Mouse (Mus musculus) heart, embryonic 16.5 days (tissue): ENCODE results near the gene Cbfa2t2. TPM values are rescaled to one million over a fixed set of nuclear protein-coding genes. Genes with fewer than 3 reads are reported as not detected.

ENCODE experiments used
- ATAC-seq: fragments of 200-750 bp; cut with Nextera tagmentation; replicated peaks from 2 replicates; pipeline ENCODE4 v1.8.0; 2017; ENCODE audit warnings: moderate number of reproducible peaks; ENCODE audit not compliant: insufficient read depth, low FRiP score; ENCODE audit errors: extremely low read depth
- H3K27ac ChIP-seq: fragments of 300-500 bp; sonication (generic); 2 replicates; pipeline ENCODE4 v1.5.1; 2014; ENCODE audit warnings: mild to moderate bottlenecking, low read length, control low read depth, moderate library complexity
- H3K27me3 ChIP-seq: fragments of 300-500 bp; sonication (generic); 2 replicates; pipeline ENCODE4 v1.6.1; 2014; ENCODE audit warnings: low read length, mixed read lengths; ENCODE audit not compliant: control insufficient read depth, insufficient read depth
- H3K36me3 ChIP-seq: fragments of 300-500 bp; sonication (generic); 2 replicates; pipeline ENCODE4 v1.6.1; 2014; ENCODE audit not compliant: control insufficient read depth, insufficient read depth
- H3K4me1 ChIP-seq: fragments of 300-500 bp; sonication (generic); 2 replicates; pipeline ENCODE4 v1.6.1; 2014; ENCODE audit warnings: low read length, mixed read lengths; ENCODE audit not compliant: control insufficient read depth, insufficient read depth
- H3K4me2 ChIP-seq: fragments of 300-500 bp; sonication (generic); 2 replicates; pipeline ENCODE4 v1.6.1; 2014; ENCODE audit warnings: low read depth, mild to moderate bottlenecking, control low read depth, low read length
- H3K4me3 ChIP-seq: fragments of 300-500 bp; sonication (generic); 2 replicates; pipeline ENCODE4 v1.5.1; 2014; ENCODE audit warnings: mild to moderate bottlenecking, control low read depth, low read length
- H3K9ac ChIP-seq: fragments of 300-500 bp; sonication (generic); 2 replicates; pipeline ENCODE4 v1.6.1; 2014; ENCODE audit warnings: low read length, control low read depth
- H3K9me3 ChIP-seq: fragments of 300-500 bp; sonication (generic); replicated peaks from 2 replicates; pipeline ENCODE4 v1.6.1; 2016; ENCODE audit warnings: low read length; ENCODE audit not compliant: control insufficient read depth
- WGBS: fragments of 180-500 bp; shearing (Covaris S2); extraction: QIAGEN DNeasy Blood & Tissue Kit; methylation state at CpG from one replicate; pipeline ENCODE4 v1.1.7; 2014; 5-methylcytosine and 5-hydroxymethylcytosine counted together
- polyA plus RNA-seq: library from polyadenylated mRNA; unstranded; fragments of >200 nt; fragmentation: Nextera tagmentation; extraction: Ambion mirVana; gene quantifications from 2 replicates; pipeline ENCODE4 v1.2.1, GENCODE M21; 2015

Gene Cbfa2t2
- polyA plus RNA-seq, 1 experiment from 2014 or later = 29.7 TPM

DNA sequence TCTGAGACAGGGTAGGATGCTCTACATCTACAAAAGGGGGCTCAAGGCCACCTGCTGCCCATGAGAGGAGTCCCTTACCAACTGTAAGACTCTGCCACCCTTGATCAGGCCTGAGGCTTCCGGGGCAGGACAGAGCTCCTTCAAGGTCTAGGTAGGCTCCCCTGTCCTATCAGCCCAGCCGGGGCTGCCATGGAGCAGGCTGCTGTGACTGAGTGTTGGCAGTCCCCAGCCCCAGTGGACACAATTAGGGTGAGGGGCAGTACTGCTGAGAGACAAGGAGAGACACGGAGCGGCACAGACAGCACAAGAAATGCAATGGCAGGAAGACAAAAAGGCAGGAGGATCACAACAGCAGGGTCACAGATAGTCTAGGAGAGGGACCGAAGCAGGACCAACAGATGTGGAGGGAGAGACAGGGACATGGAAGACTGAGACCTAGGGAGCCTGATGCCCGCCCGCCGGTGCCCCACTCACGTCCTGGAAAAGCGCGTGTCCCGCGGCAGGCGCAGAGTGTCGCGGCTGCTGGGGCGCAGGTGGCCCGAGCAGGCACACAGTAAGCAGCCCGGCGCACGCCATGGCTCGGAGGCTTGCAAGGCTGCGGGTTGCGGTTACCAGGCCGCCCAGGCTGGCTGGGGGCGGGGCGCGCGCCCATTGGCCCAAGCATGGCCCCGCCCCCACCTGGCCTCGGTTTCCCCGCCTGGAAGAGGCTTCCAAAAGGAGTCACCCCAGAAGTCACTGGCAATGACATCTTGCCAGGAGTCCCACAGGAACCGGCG is 122.2 kb downstream of the Cbfa2t2 start, which contains the start of gene Necab3:
Necab3 (minus strand) TSS at position 627 of the 776 bp plus-strand sequence.
- H3K4me1 ChIP-seq = peaks cover 9% of the 10 kb centered on the region; the same call in 1 of the 2 replicates
- WGBS = 4% methylated on average over 34 of the region's 34 CpGs
- ATAC-seq = peak; percentile 64

GRCm38 (mm10) chr2:154563612-154564170 is 127.4 kb downstream of the Cbfa2t2 start:
- H3K27ac ChIP-seq = no peak overlapping the region
- ATAC-seq = no peak
- no peak overlapping the region for H3K9ac ChIP-seq
- no peaks in the 10 kb centered on the region for H3K9me3 ChIP-seq
- peaks cover 9% of the 10 kb centered on the region for H3K36me3 ChIP-seq
- peaks cover 20% of the 10 kb centered on the region for H3K4me1 ChIP-seq
- no peak overlapping the region for H3K4me2 ChIP-seq
- no peak overlapping the region for H3K4me3 ChIP-seq
- no peaks in the 10 kb centered on the region for H3K27me3 ChIP-seq
- 90% methylated on average over 22 of the region's 22 CpGs for WGBS

More for the DNA sequence above, 122.2 kb downstream of the Cbfa2t2 start, which contains the start of gene Necab3:
- Histone ChIP-seq H3K27me3 (no peaks in the 10 kb centered on the region), H3K9ac (peak within 1 kb of the TSS; percentile 59), H3K4me2 (peak within 1 kb of the TSS; percentile 69), H3K27ac (0 out of 2 replicates have a peak within 1 kb of the TSS, but pooled peaks have one; percentile 21), H3K36me3 (peaks cover 9% of the 10 kb centered on the region), H3K9me3 (no peaks in the 10 kb centered on the region), H3K4me3 (peak within 1 kb of the TSS; percentile 38)

DNA sequence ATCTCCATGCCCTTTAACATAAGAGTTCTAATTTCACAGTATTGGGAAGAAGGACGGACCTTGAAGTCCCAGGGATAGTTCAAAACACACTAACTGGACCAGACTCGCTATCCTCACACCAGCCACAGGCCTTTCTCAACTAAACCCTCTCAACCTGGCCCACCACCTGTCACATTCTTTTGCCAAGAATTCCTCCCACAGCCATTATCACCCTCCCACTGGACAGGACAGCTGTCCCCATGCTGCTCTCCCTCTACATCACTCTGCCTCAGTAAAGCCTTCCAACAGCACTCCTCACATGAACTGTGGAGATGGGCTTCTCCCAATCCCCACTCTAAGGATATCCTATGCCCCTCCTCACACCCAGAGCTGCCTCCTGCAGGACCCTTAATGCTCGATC is 129.3 kb downstream of the Cbfa2t2 start:
- Histone ChIP-seq H3K9ac (no peak overlapping the region), H3K27ac (no peak overlapping the region), H3K36me3 (peaks cover 9% of the 10 kb centered on the region), H3K27me3 (no peaks in the 10 kb centered on the region), H3K4me3 (no peak overlapping the region), H3K4me1 (peaks cover 22% of the 10 kb centered on the region), H3K9me3 (no peaks in the 10 kb centered on the region), H3K4me2 (no peak overlapping the region)
- no peak for ATAC-seq
- 81% methylated on average over 3 of the region's 3 CpGs for WGBS

- Histone ChIP-seq H3K27ac (no peak overlapping the region), H3K9me3 (no peaks in the 10 kb centered on the region), H3K4me1 (peaks cover 25% of the 10 kb centered on the region), H3K36me3 (peaks cover 9% of the 10 kb centered on the region), H3K4me3 (no peak overlapping the region), H3K4me2 (no peak overlapping the region), H3K9ac (no peak overlapping the region), H3K27me3 (no peaks in the 10 kb centered on the region)
- no peak for ATAC-seq
- 63% methylated on average over 8 of the region's 8 CpGs for WGBS
Measured at GRCm38 (mm10) chr2:154566641-154567040, 130.4 kb downstream of the Cbfa2t2 start.

DNA sequence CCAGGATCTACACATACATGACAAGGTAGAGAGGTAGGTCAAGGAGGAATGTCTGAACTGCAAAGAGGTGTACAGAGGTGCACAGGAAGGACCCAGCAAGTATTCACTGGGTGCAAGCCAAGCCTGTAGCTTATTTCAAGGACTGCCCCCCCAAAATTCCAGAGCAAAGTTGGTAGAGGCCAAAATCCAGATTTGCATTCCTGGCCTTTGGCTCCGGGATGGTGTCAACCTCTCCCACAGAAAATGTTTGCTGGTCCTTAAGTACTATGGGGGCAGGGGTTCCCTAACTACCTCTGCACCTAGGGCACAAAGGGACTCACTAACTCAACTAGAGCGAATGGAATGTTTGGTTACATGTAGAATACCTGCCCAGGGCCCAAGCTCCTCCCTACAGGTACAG is 131.5 kb downstream of the Cbfa2t2 start:
- no peaks in the 10 kb centered on the region for H3K27me3 ChIP-seq
- H3K9ac ChIP-seq = 0 out of 2 replicates have a peak overlapping the region, but pooled peaks have one; percentile 79
- H3K4me3 ChIP-seq = peak overlapping the region; percentile 77
- H3K9me3 ChIP-seq = no peaks in the 10 kb centered on the region
- H3K4me2 ChIP-seq = peak overlapping the region; percentile 81
- WGBS = 64% methylated on average over 2 of the region's 2 CpGs
- peak overlapping the region; percentile 34 for H3K27ac ChIP-seq
- H3K4me1 ChIP-seq = peaks cover 25% of the 10 kb centered on the region
- H3K36me3 ChIP-seq = peaks cover 3% of the 10 kb centered on the region; the same call in 1 of the 2 replicates
- no peak for ATAC-seq

DNA sequence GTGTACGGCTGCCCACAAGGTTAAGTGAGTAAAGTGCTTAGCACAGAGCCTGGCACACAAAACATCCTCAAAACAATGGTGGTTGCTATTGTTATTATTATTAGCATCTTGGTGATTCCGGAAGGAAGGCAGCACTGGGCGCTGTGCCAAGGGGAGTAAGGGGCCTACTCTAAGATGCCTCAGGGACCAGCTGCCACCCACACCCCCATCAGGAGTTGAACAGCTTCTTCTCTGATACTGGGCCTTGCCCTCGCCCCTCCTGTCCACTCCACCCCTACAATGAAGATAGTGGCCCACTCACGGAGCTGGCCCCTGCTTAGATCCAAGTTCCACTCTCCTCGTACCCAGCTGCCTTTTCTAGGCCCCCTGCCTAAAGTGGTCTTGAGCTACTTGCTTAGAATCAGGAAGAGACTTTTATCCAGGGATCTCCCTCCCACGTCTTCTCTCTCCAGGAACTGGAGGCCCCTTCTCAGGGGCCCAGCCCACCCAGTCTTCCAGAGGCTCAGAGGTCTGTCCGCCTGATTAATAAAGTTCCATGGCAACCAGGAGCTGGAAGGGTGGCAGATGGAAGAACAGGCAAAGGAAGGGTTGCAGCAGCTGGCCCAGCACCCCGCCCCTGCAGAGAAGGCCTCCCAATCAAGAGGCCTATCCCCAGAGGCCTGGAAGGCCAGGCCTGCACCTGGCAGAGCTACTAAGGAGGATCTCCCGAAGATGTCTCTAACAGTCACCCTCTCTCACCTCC is 132.2 kb downstream of the Cbfa2t2 start:
- ATAC-seq = no peak
- 17% methylated on average over 10 of the region's 10 CpGs for WGBS
- peaks cover 25% of the 10 kb centered on the region for H3K4me1 ChIP-seq

DNA sequence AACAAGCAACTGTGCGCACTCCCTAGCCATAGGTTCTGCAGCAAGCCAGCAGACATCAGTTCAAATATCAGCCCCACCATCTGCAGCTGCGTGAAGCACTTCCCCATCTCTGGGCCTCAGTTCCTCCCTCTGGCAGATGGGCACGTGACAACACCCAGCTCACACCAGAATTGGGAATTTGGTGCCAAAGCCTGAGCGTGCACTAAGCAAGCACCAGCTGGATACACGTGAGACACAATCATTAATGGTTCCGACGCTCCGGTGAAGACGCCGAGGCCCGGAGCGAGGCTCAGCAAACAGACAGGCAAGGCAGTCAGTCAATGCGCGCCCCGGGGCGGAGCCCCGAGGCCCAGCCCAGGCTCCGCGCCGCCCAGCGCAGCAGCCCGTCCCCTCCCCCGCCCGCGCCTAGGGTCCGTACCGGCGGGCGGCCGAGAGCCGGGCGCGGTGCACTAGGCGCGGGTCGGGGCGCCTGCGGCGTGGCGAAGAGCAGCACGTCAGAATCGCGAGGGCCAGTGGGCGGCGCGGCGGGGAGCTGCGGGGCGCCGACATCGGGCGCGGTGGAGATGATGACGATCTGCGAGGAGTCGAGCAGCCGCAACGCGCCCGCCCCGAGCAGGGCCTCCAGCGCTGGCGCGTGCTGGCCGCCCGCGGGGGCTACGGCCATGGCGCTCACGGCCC is 132.9 kb downstream of the Cbfa2t2 start:
- peak overlapping the region; percentile 81 for H3K4me2 ChIP-seq
- peak overlapping the region; percentile 79 for H3K9ac ChIP-seq
- peaks cover 25% of the 10 kb centered on the region for H3K4me1 ChIP-seq
- WGBS = 1% methylated on average over 70 of the region's 70 CpGs
- peak overlapping the region; percentile 77 for H3K4me3 ChIP-seq
- H3K27me3 ChIP-seq = no peaks in the 10 kb centered on the region
- ATAC-seq = peak; percentile 80
- H3K9me3 ChIP-seq = no peaks in the 10 kb centered on the region
- peak overlapping the region; percentile 70 for H3K27ac ChIP-seq
- H3K36me3 ChIP-seq = no peaks in the 10 kb centered on the region

More for the DNA sequence above, 132.2 kb downstream of the Cbfa2t2 start:
- Histone ChIP-seq H3K27me3 (no peaks in the 10 kb centered on the region), H3K4me3 (peak overlapping the region; percentile 77), H3K27ac (peak overlapping the region; percentile 70), H3K36me3 (no peaks in the 10 kb centered on the region), H3K4me2 (peak overlapping the region; percentile 81), H3K9me3 (no peaks in the 10 kb centered on the region), H3K9ac (peak overlapping the region; percentile 79)

- peak within 1 kb of the TSS; percentile 77 for H3K4me3 ChIP-seq
- no peaks in the 10 kb centered on the region for H3K9me3 ChIP-seq
- peaks cover 25% of the 10 kb centered on the region for H3K4me1 ChIP-seq
- peak within 1 kb of the TSS; percentile 79 for H3K9ac ChIP-seq
- ATAC-seq = peak; percentile 96
- no peaks in the 10 kb centered on the region for H3K27me3 ChIP-seq
- H3K36me3 ChIP-seq = no peaks in the 10 kb centered on the region
- peak within 1 kb of the TSS; percentile 84 for H3K4me2 ChIP-seq
- under 1% methylated on average over 44 of the region's 44 CpGs for WGBS
- peak within 1 kb of the TSS; percentile 76 for H3K27ac ChIP-seq
Measured at GRCm38 (mm10) chr2:154569836-154570286, 133.6 kb downstream of the Cbfa2t2 start, which contains the start of gene E2f1. E2f1 (minus strand) TSS chr2:154569892.
